ENCODE assay signal across 11 mouse cellular contexts in the genomic region with DNA sequence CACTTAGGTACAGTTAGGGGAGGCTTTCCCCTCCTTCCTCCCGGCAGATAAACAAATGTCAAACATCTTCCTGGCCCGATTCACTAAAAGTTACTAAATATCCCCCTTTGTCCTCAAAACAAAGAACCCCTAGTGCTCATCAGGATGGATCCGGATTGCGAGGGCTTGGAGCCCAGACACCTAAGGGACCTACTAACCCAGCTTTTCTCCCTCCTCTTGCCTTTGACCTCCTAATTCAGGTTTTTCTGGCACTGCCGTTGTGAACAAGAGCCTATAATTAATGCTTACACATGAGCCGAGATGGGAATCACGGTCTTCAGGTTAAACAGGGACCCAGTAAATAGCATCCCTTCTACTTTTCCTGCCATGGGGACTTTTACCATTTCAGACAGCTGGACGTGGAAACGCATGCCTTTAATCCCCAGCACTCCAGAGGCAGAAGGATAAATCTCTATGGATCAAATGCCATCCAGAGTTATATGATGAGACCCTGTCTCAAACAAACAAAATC. TPM values are rescaled to one million over a fixed set of nuclear protein-coding genes. Genes with fewer than 3 reads are reported as not detected.
DNase-seq lines count a peak whose midpoint lies in the region; ATAC-seq and TF ChIP-seq lines count a peak whose summit lies in the region.
"Had no signal": no experiment of that assay in that cellular context is flagged by ENCODE, and none has a peak within 500 bp of the region (broad histone marks: within the 10 kb centered on the region; RNA-seq: fewer than 3 reads in every experiment).

No protein-coding gene starts in this region.

- no peaks in the 10 kb centered on the region for H3K9me3 ChIP-seq in lung, embryonic 15.5 days
- no peaks in the 10 kb centered on the region for H3K9me3 ChIP-seq in embryonic facial prominence, embryonic 14.5 days (ENCODE audit: control insufficient read depth, low read length)
- no peaks in the 10 kb centered on the region for H3K9me3 ChIP-seq in hindbrain, postnatal 0 days (ENCODE audit: low read length)
- H3K9me3 ChIP-seq in stomach, embryonic 14.5 days (ENCODE audit: control insufficient read depth, low read depth, low read length): no peaks in the 10 kb centered on the region

- H3K4me3 ChIP-seq in lung, embryonic 15.5 days: no peak overlapping the region
- no peak overlapping the region for H3K4me3 ChIP-seq in embryonic facial prominence, embryonic 14.5 days (ENCODE audit: low read depth, low read length)
- H3K4me3 ChIP-seq in hindbrain, postnatal 0 days (ENCODE audit: low read length): peak overlapping the region; percentile 18
- H3K4me3 ChIP-seq in stomach, embryonic 14.5 days (ENCODE audit: low read depth, low read length): no peak overlapping the region

- ATAC-seq in lung, embryonic 15.5 days (ENCODE audit: borderline replicate concordance, extremely low read depth, low FRiP score, low TSS enrichment): no peak
- ATAC-seq in embryonic facial prominence, embryonic 14.5 days (ENCODE audit: low read depth): no peak
- ATAC-seq in hindbrain, postnatal 0 days: no peak
- ATAC-seq in stomach, embryonic 14.5 days (ENCODE audit: insufficient number of reproducible peaks, insufficient read depth, low FRiP score, low read depth): no peak

- intact Hi-C loops in left cerebral cortex, postnatal 14 days (cut with DNase I): loop anchor here (2.0 kb wide), 1 partner anchor 57 kb away; a partner anchor contains a TSS

- no peaks in the 10 kb centered on the region for H3K36me3 ChIP-seq in lung, embryonic 15.5 days
- H3K36me3 ChIP-seq in embryonic facial prominence, embryonic 14.5 days (ENCODE audit: control insufficient read depth, insufficient read depth, low read length): no peaks in the 10 kb centered on the region
- H3K36me3 ChIP-seq in hindbrain, postnatal 0 days (ENCODE audit: insufficient read depth, low read length): no peaks in the 10 kb centered on the region
- no peaks in the 10 kb centered on the region for H3K36me3 ChIP-seq in stomach, embryonic 14.5 days (ENCODE audit: control insufficient read depth, insufficient read depth, low read length)

- WGBS in lung, embryonic 15.5 days: 29% methylated on average over 9 of the region's 9 CpGs
- WGBS in embryonic facial prominence, embryonic 14.5 days: 15% methylated on average over 9 of the region's 9 CpGs
- WGBS in hindbrain, postnatal 0 days: 7% methylated on average over 9 of the region's 9 CpGs
- WGBS in stomach, embryonic 14.5 days: 24% methylated on average over 9 of the region's 9 CpGs

- peak overlapping the region; percentile 93; the same call in 1 of the 2 replicates for H3K27ac ChIP-seq in lung, embryonic 15.5 days
- peak overlapping the region; percentile 88 for H3K27ac ChIP-seq in embryonic facial prominence, embryonic 14.5 days (replicated peaks; ENCODE audit: low read depth, low read length)
- peak overlapping the region; percentile 88 for H3K27ac ChIP-seq in hindbrain, postnatal 0 days
- peak overlapping the region; percentile 36; the same call in 1 of the 2 replicates for H3K27ac ChIP-seq in stomach, embryonic 14.5 days (ENCODE audit: low read length)

- 0 out of 2 replicates have a peak overlapping the region, but pooled peaks have one; percentile 0 for H3K4me2 ChIP-seq in lung, embryonic 15.5 days
- H3K4me2 ChIP-seq in embryonic facial prominence, embryonic 14.5 days (ENCODE audit: low read depth, low read length): peak overlapping the region; percentile 34
- H3K4me2 ChIP-seq in hindbrain, postnatal 0 days (ENCODE audit: low read depth, low read length): peak overlapping the region; percentile 60
- H3K4me2 ChIP-seq in stomach, embryonic 14.5 days (replicated peaks; ENCODE audit: low read depth, low read length): no peak overlapping the region; the same call in 1 of the 2 replicates

- no peak for DNase-seq in lung, postnatal 10 days
- peak; percentile 57 for DNase-seq in embryonic facial prominence, embryonic 14.5 days (ENCODE audit: low spot score)
- DNase-seq in hindbrain, postnatal 0 days (ENCODE audit: low spot score): no peak
- no peak for DNase-seq in right cerebral cortex, postnatal 4 days
- DNase-seq in left cerebral cortex, postnatal 14 days (ENCODE audit: low spot score in 2 of 2): no peak
- no peak for DNase-seq in spleen, adult 18-20 months
- DNase-seq: kidney, postnatal 10 days had no signal

- H3K27me3 ChIP-seq in lung, embryonic 15.5 days: no peaks in the 10 kb centered on the region
- no peaks in the 10 kb centered on the region for H3K27me3 ChIP-seq in embryonic facial prominence, embryonic 14.5 days (replicated peaks; ENCODE audit: control insufficient read depth, insufficient read depth, low read length)
- H3K27me3 ChIP-seq in hindbrain, postnatal 0 days (ENCODE audit: insufficient read depth, low read length): no peaks in the 10 kb centered on the region
- H3K27me3 ChIP-seq in stomach, embryonic 14.5 days (ENCODE audit: control insufficient read depth, insufficient read depth, low read length): no peaks in the 10 kb centered on the region

- H3K4me1 ChIP-seq in lung, embryonic 15.5 days: peaks cover 54% of the 10 kb centered on the region
- peaks cover 40% of the 10 kb centered on the region for H3K4me1 ChIP-seq in embryonic facial prominence, embryonic 14.5 days (ENCODE audit: control insufficient read depth, insufficient read depth, low read length)
- peaks cover 41% of the 10 kb centered on the region for H3K4me1 ChIP-seq in hindbrain, postnatal 0 days (ENCODE audit: insufficient read depth, low read length)
- H3K4me1 ChIP-seq in stomach, embryonic 14.5 days (ENCODE audit: control insufficient read depth, insufficient read depth, low read length): peaks cover 24% of the 10 kb centered on the region

- no peak for TF ChIP-seq CTCF in hindbrain, postnatal 0 days (IDR thresholded peaks at IDR 0.05; ENCODE audit: low read depth)

- H3K9ac ChIP-seq in lung, embryonic 15.5 days: peak overlapping the region; percentile 13; the same call in 1 of the 2 replicates
- peak overlapping the region; percentile 38; the same call in 1 of the 2 replicates for H3K9ac ChIP-seq in embryonic facial prominence, embryonic 14.5 days (ENCODE audit: low read depth, low read length)
- peak overlapping the region; percentile 61 for H3K9ac ChIP-seq in hindbrain, postnatal 0 days (replicated peaks; ENCODE audit: low read length)
- H3K9ac ChIP-seq in stomach, embryonic 14.5 days (replicated peaks; ENCODE audit: low read depth, low read length): no peak overlapping the region

RNA-seq across cellular contexts. Expression of a gene that starts 38.1 kb away (rescaled TPM):
- 1,060 and 1,067 TPM in 2 replicates for polyA plus RNA-seq in lung, embryonic 15.5 days (2015; fragmentation: Nextera tagmentation; extraction: Ambion mirVana)
- 1,836 and 1,958 TPM in 2 replicates for polyA plus RNA-seq in embryonic facial prominence, embryonic 14.5 days (2014; fragmentation: Nextera tagmentation; extraction: Ambion mirVana)
- total RNA-seq in hindbrain, postnatal 0 days (2014; rRNA removed): 18,723 and 19,179 TPM in 2 replicates
- polyA plus RNA-seq in hindbrain, postnatal 0 days (2015; fragmentation: Nextera tagmentation; extraction: Ambion mirVana): 11,647 and 12,500 TPM in 2 replicates
- 1,231 and 1,258 TPM in 2 replicates for polyA plus RNA-seq in stomach, embryonic 14.5 days (2014; fragmentation: Nextera tagmentation; extraction: Ambion mirVana)
- total RNA-seq in left cerebral cortex, postnatal 14 days (2021): 1,000 to 10,000 TPM; 2,132 to 2,150 TPM

RNA-seq across cellular contexts. Expression of a gene that starts 38.1 kb away (rescaled TPM):
- 211 and 224 TPM in 2 replicates for polyA plus RNA-seq in lung, embryonic 15.5 days (2015; fragmentation: Nextera tagmentation; extraction: Ambion mirVana)
- polyA plus RNA-seq in embryonic facial prominence, embryonic 14.5 days (2014; fragmentation: Nextera tagmentation; extraction: Ambion mirVana): 133 and 149 TPM in 2 replicates
- total RNA-seq in hindbrain, postnatal 0 days (2014; rRNA removed): 43.8 and 58.3 TPM in 2 replicates
- polyA plus RNA-seq in hindbrain, postnatal 0 days (2015; fragmentation: Nextera tagmentation; extraction: Ambion mirVana): 24.0 and 24.2 TPM in 2 replicates
- 191 and 203 TPM in 2 replicates for polyA plus RNA-seq in stomach, embryonic 14.5 days (2014; fragmentation: Nextera tagmentation; extraction: Ambion mirVana)
- 100 to 1,000 TPM; 129 to 142 TPM for total RNA-seq in left cerebral cortex, postnatal 14 days (2021)

RNA-seq across cellular contexts. Expression of a gene that starts 38.2 kb away (rescaled TPM):
- polyA plus RNA-seq in lung, embryonic 15.5 days (2015; fragmentation: Nextera tagmentation; extraction: Ambion mirVana): not detected in 2 replicates
- polyA plus RNA-seq in embryonic facial prominence, embryonic 14.5 days (2014; fragmentation: Nextera tagmentation; extraction: Ambion mirVana): not detected in 2 replicates
- total RNA-seq in hindbrain, postnatal 0 days (2014; rRNA removed): 1,661 and 1,767 TPM in 2 replicates
- polyA plus RNA-seq in hindbrain, postnatal 0 days (2015; fragmentation: Nextera tagmentation; extraction: Ambion mirVana): not detected in 2 replicates
- not detected in 2 replicates for polyA plus RNA-seq in stomach, embryonic 14.5 days (2014; fragmentation: Nextera tagmentation; extraction: Ambion mirVana)
- not detected for total RNA-seq in left cerebral cortex, postnatal 14 days (2021)
- total RNA-seq: megakaryocyte-erythroid progenitor cell, adult 5-6 weeks had no signal
- polyA plus RNA-seq: thymus, postnatal 0 days had no signal

RNA-seq across cellular contexts. Expression of a gene that starts 57.2 kb away (rescaled TPM):
- 1,916 and 1,998 TPM in 2 replicates for polyA plus RNA-seq in lung, embryonic 15.5 days (2015; fragmentation: Nextera tagmentation; extraction: Ambion mirVana)
- polyA plus RNA-seq in embryonic facial prominence, embryonic 14.5 days (2014; fragmentation: Nextera tagmentation; extraction: Ambion mirVana): 1,523 and 1,643 TPM in 2 replicates
- 3,512 and 3,813 TPM in 2 replicates for total RNA-seq in hindbrain, postnatal 0 days (2014; rRNA removed)
- 1,613 and 1,711 TPM in 2 replicates for polyA plus RNA-seq in hindbrain, postnatal 0 days (2015; fragmentation: Nextera tagmentation; extraction: Ambion mirVana)
- 1,548 and 1,685 TPM in 2 replicates for polyA plus RNA-seq in stomach, embryonic 14.5 days (2014; fragmentation: Nextera tagmentation; extraction: Ambion mirVana)
- total RNA-seq in left cerebral cortex, postnatal 14 days (2021): 100 to 1,000 TPM; 689 to 750 TPM

Comparison
In these comparisons a context has a peak if more than half of its experiments do, and no peak if none do; other contexts are left out.
1. H3K27ac ChIP-seq: peak in every context shown above with its lines; median percentile 93 in lung, embryonic 15.5 days; 88 in embryonic facial prominence, embryonic 14.5 days; 88 in hindbrain, postnatal 0 days; 36 in stomach, embryonic 14.5 days.